Mouse (Mus musculus): ENCODE measurements around the gene Adcy5. TPM values are rescaled to one million over a fixed set of nuclear protein-coding genes. Genes with fewer than 3 reads are reported as not detected.

Gene Adcy5
- polyA plus RNA-seq, 2 experiments from 2014 or later, result 0.19 to 0.22 TPM

- no peak for ATAC-seq
These were observed 54.1 kb downstream of the Adcy5 start for GRCm38 (mm10) chr16:35208796-35209195.

- no peak for ATAC-seq
These were observed 55.1 kb downstream of the Adcy5 start for GRCm38 (mm10) chr16:35209753-35210152.

- ATAC-seq, result no peak
These were observed 60.4 kb downstream of the Adcy5 start for GRCm38 (mm10) chr16:35215047-35215446.

GRCm38 (mm10) chr16:35215498-35215897, 60.8 kb downstream of the Adcy5 start:
- ATAC-seq, result no peak

- ATAC-seq, result no peak
These were observed 62.3 kb downstream of the Adcy5 start for GRCm38 (mm10) chr16:35216826-35217491.

GRCm38 (mm10) chr16:35220412-35220811, 65.7 kb downstream of the Adcy5 start:
- ATAC-seq, result no peak

GRCm38 (mm10) chr16:35221581-35221980, 66.9 kb downstream of the Adcy5 start:
- ATAC-seq, result no peak

GRCm38 (mm10) chr16:35223930-35224329, 69.3 kb downstream of the Adcy5 start:
- no peak for ATAC-seq

GRCm38 (mm10) chr16:35224716-35225115, 70.0 kb downstream of the Adcy5 start:
- no peak for ATAC-seq

- no peak for ATAC-seq
These were observed 74.9 kb downstream of the Adcy5 start for GRCm38 (mm10) chr16:35229582-35229981.

GRCm38 (mm10) chr16:35232153-35232750, 77.6 kb downstream of the Adcy5 start:
- ATAC-seq, result no peak

GRCm38 (mm10) chr16:35233329-35233728, 78.7 kb downstream of the Adcy5 start:
- no peak for ATAC-seq

- ATAC-seq, result no peak
These were observed 82.4 kb downstream of the Adcy5 start for GRCm38 (mm10) chr16:35237091-35237490.

- ATAC-seq, result no peak
These were observed 84.8 kb downstream of the Adcy5 start for GRCm38 (mm10) chr16:35239318-35239965.

- ATAC-seq, result no peak
These were observed 85.5 kb downstream of the Adcy5 start for GRCm38 (mm10) chr16:35239966-35240730.

GRCm38 (mm10) chr16:35247364-35247763, 92.7 kb downstream of the Adcy5 start:
- ATAC-seq, result no peak

- ATAC-seq, result no peak
These were observed 94.1 kb downstream of the Adcy5 start for GRCm38 (mm10) chr16:35248825-35249224.

GRCm38 (mm10) chr16:35249763-35250162, 95.1 kb downstream of the Adcy5 start:
- ATAC-seq, result no peak

GRCm38 (mm10) chr16:35251690-35252089, 97.0 kb downstream of the Adcy5 start:
- ATAC-seq, result no peak

GRCm38 (mm10) chr16:35252967-35253366, 98.3 kb downstream of the Adcy5 start:
- ATAC-seq, result no peak

- ATAC-seq, result no peak
These were observed 101.3 kb downstream of the Adcy5 start for GRCm38 (mm10) chr16:35255981-35256380.

- no peak for ATAC-seq
These were observed 115.8 kb downstream of the Adcy5 start for GRCm38 (mm10) chr16:35270353-35270934.

- ATAC-seq, result no peak
These were observed 116.3 kb downstream of the Adcy5 start for GRCm38 (mm10) chr16:35270945-35271344.

Data from activated CD4-positive, CD25-positive, alpha-beta regulatory T cell, adult 4 months (primary cell).